In genomic region chr2:93256735-93257405, GRCm38 (mm10) we compare ENCODE assay signal across 18 mouse cellular contexts.
DNase-seq lines count a peak whose midpoint lies in the region; ATAC-seq and TF ChIP-seq lines count a peak whose summit lies in the region.
"Had no signal": no experiment of that assay in that cellular context is flagged by ENCODE, and none has a peak within 500 bp of the region (broad histone marks: within the 10 kb centered on the region; RNA-seq: fewer than 3 reads in every experiment).

No protein-coding gene starts in this region.

- H3K4me2 ChIP-seq in kidney, embryonic 14.5 days (replicated peaks; ENCODE audit: low read depth, low read length), result no peak overlapping the region
- H3K4me2 ChIP-seq in forebrain, embryonic 14.5 days (ENCODE audit: low read length), result no peak overlapping the region
- H3K4me2 ChIP-seq in hindbrain, postnatal 0 days (ENCODE audit: low read depth, low read length), result no peak overlapping the region
- no peak overlapping the region for H3K4me2 ChIP-seq in midbrain, embryonic 14.5 days (ENCODE audit: low read length)
- H3K4me2 ChIP-seq: heart, embryonic 15.5 days; stomach, embryonic 15.5 days had no signal

- peak overlapping the region; percentile 65; the same call in 1 of the 2 replicates for H3K27ac ChIP-seq in kidney, embryonic 14.5 days (ENCODE audit: low read depth, low read length)
- H3K27ac ChIP-seq in forebrain, embryonic 14.5 days (ENCODE audit: low read depth, low read length), result 0 out of 2 replicates have a peak overlapping the region, but pooled peaks have one; percentile 27
- no peak overlapping the region; the same call in 1 of the 2 replicates for H3K27ac ChIP-seq in hindbrain, postnatal 0 days
- peak overlapping the region; percentile 57 for H3K27ac ChIP-seq in midbrain, embryonic 14.5 days (replicated peaks; ENCODE audit: low read depth, low read length)
- H3K27ac ChIP-seq: heart, embryonic 15.5 days had no signal

- TF ChIP-seq CTCF in hindbrain, postnatal 0 days (IDR thresholded peaks at IDR 0.05; ENCODE audit: low read depth), result no peak

- H3K9ac ChIP-seq in kidney, embryonic 14.5 days (ENCODE audit: low read depth, low read length), result no peak overlapping the region
- no peak overlapping the region for H3K9ac ChIP-seq in forebrain, embryonic 14.5 days (ENCODE audit: low read length)
- H3K9ac ChIP-seq in hindbrain, postnatal 0 days (replicated peaks; ENCODE audit: low read length), result no peak overlapping the region
- no peak overlapping the region; the same call in 1 of the 2 replicates for H3K9ac ChIP-seq in midbrain, embryonic 14.5 days (replicated peaks; ENCODE audit: low read length)
- H3K9ac ChIP-seq: heart, embryonic 15.5 days; stomach, embryonic 15.5 days had no signal

- H3K4me1 ChIP-seq in kidney, embryonic 14.5 days (ENCODE audit: control insufficient read depth, insufficient read depth, low read length), result peaks cover 39% of the 10 kb centered on the region
- peaks cover 22% of the 10 kb centered on the region for H3K4me1 ChIP-seq in forebrain, embryonic 14.5 days (ENCODE audit: control insufficient read depth, insufficient read depth, low read length)
- no peaks in the 10 kb centered on the region; the same call in 1 of the 2 replicates for H3K4me1 ChIP-seq in hindbrain, postnatal 0 days (ENCODE audit: insufficient read depth, low read length)
- H3K4me1 ChIP-seq in midbrain, embryonic 14.5 days (ENCODE audit: control insufficient read depth, insufficient read depth, low read length), result peaks cover 33% of the 10 kb centered on the region

- H3K4me3 ChIP-seq in kidney, embryonic 14.5 days (ENCODE audit: low read length), result no peak overlapping the region
- no peak overlapping the region for H3K4me3 ChIP-seq in forebrain, embryonic 14.5 days (ENCODE audit: low read depth, low read length)
- no peak overlapping the region for H3K4me3 ChIP-seq in hindbrain, postnatal 0 days (ENCODE audit: low read length)
- no peak overlapping the region for H3K4me3 ChIP-seq in midbrain, embryonic 14.5 days (replicated peaks; ENCODE audit: low read depth, low read length)
- H3K4me3 ChIP-seq: heart, embryonic 15.5 days; stomach, embryonic 15.5 days had no signal

- H3K36me3 ChIP-seq in kidney, embryonic 14.5 days (ENCODE audit: control insufficient read depth, insufficient read depth, low read length), result no peaks in the 10 kb centered on the region
- no peaks in the 10 kb centered on the region for H3K36me3 ChIP-seq in forebrain, embryonic 14.5 days (ENCODE audit: control insufficient read depth, insufficient read depth, low read length)
- no peaks in the 10 kb centered on the region for H3K36me3 ChIP-seq in hindbrain, postnatal 0 days (ENCODE audit: insufficient read depth, low read length)
- H3K36me3 ChIP-seq in midbrain, embryonic 14.5 days (ENCODE audit: control insufficient read depth, insufficient read depth, low read length), result no peaks in the 10 kb centered on the region
- H3K36me3 ChIP-seq: G1E; heart, embryonic 15.5 days; stomach, embryonic 15.5 days had no signal

- H3K9me3 ChIP-seq in kidney, embryonic 14.5 days (ENCODE audit: control insufficient read depth, low read length), result no peaks in the 10 kb centered on the region
- H3K9me3 ChIP-seq in forebrain, embryonic 14.5 days (replicated peaks; ENCODE audit: control insufficient read depth, low read length), result no peaks in the 10 kb centered on the region
- H3K9me3 ChIP-seq in hindbrain, postnatal 0 days (ENCODE audit: low read length), result no peaks in the 10 kb centered on the region
- no peaks in the 10 kb centered on the region for H3K9me3 ChIP-seq in midbrain, embryonic 14.5 days (ENCODE audit: control insufficient read depth, low read length)
- H3K9me3 ChIP-seq: G1E; heart, embryonic 15.5 days; stomach, embryonic 15.5 days had no signal

- WGBS in kidney, embryonic 14.5 days, result 60% methylated on average over 8 of the region's 8 CpGs
- 66% methylated on average over 8 of the region's 8 CpGs for WGBS in forebrain, embryonic 14.5 days
- WGBS in hindbrain, postnatal 0 days, result 45% methylated on average over 8 of the region's 8 CpGs
- 61% methylated on average over 8 of the region's 8 CpGs for WGBS in midbrain, embryonic 14.5 days

- no peak for ATAC-seq in kidney, embryonic 14.5 days (ENCODE audit: low FRiP score, low TSS enrichment)
- ATAC-seq in forebrain, embryonic 14.5 days, result 0 out of 2 replicates have a peak, but pooled peaks have one; percentile 14
- ATAC-seq in hindbrain, postnatal 0 days, result peak; percentile 57; the same call in 1 of the 2 replicates
- ATAC-seq in midbrain, embryonic 14.5 days (ENCODE audit: low FRiP score, low TSS enrichment), result 0 out of 2 replicates have a peak, but pooled peaks have one; percentile 34

- H3K27me3 ChIP-seq in kidney, embryonic 14.5 days (ENCODE audit: control insufficient read depth, insufficient read depth, low read length), result no peaks in the 10 kb centered on the region
- no peaks in the 10 kb centered on the region for H3K27me3 ChIP-seq in forebrain, embryonic 14.5 days (replicated peaks; ENCODE audit: control insufficient read depth, insufficient read depth, low read length)
- H3K27me3 ChIP-seq in hindbrain, postnatal 0 days (ENCODE audit: insufficient read depth, low read length), result no peaks in the 10 kb centered on the region
- no peaks in the 10 kb centered on the region for H3K27me3 ChIP-seq in midbrain, embryonic 14.5 days (ENCODE audit: control insufficient read depth, insufficient read depth, low read length)
- H3K27me3 ChIP-seq: heart, embryonic 15.5 days; stomach, embryonic 15.5 days had no signal

- DNase-seq in kidney, postnatal 36 days, result no peak
- DNase-seq in forebrain, embryonic 14.5 days (ENCODE audit: low spot score), result peak; percentile 15
- DNase-seq in hindbrain, postnatal 0 days (ENCODE audit: low spot score), result no peak
- DNase-seq in midbrain, embryonic 14.5 days, result no peak
- no peak for DNase-seq in adrenal gland, adult 8-10 months
- DNase-seq in spleen, postnatal 4 days (ENCODE audit: low spot score in 2 of 2), result no peak
- DNase-seq in kidney, adult 9 months, result no peak
- DNase-seq: cerebellum, adult 8-10 months; gastrocnemius, postnatal 36 days; kidney, postnatal 10 days; layer of hippocampus, postnatal 36 days; lung, adult 18-20 months; right cerebral cortex, postnatal 25 days; thymus, postnatal 36 days had no signal
